Comparison of ENCODE assay signal across 8 mouse cellular contexts in genomic region chr4:117914591-117915442, GRCm38 (mm10). TPM values are rescaled to one million over a fixed set of nuclear protein-coding genes. Genes with fewer than 3 reads are reported as not detected.
DNase-seq lines count a peak whose midpoint lies in the region; ATAC-seq and TF ChIP-seq lines count a peak whose summit lies in the region.

Ipo13 (minus strand) TSS chr4:117914999.

- peaks cover 2% of the 10 kb centered on the region; the same call in 1 of the 2 replicates for H3K79me2 ChIP-seq in heart, adult 2 months (replicated peaks; ENCODE audit: control insufficient read depth, insufficient read depth, low read length)

- DNase-seq in 3134 (ENCODE audit: extremely low read depth, insufficient read length, low spot score): peak; percentile 95
- DNase-seq in adrenal gland, postnatal 36 days: peak; percentile 94 to 95
- peak; percentile 96 to 98 for DNase-seq in heart, adult 2 months
- peak; percentile 90 for DNase-seq in kidney, adult 8-10 months
- DNase-seq in spleen, postnatal 10 days (ENCODE audit: low spot score in 2 of 2): peak; percentile 95 to 100

- peaks cover 37% of the 10 kb centered on the region for H3K4me1 ChIP-seq in embryonic facial prominence, embryonic 13.5 days
- H3K4me1 ChIP-seq in heart, adult 2 months (ENCODE audit: control insufficient read depth, insufficient read depth, low read length): peaks cover 6% of the 10 kb centered on the region
- H3K4me1 ChIP-seq in limb, embryonic 13.5 days: peaks cover 28% of the 10 kb centered on the region
- H3K4me1 ChIP-seq in midbrain, embryonic 16.5 days (ENCODE audit: control insufficient read depth, insufficient read depth, low read length): peaks cover 37% of the 10 kb centered on the region

- TF ChIP-seq CTCF in heart, adult 2 months (IDR thresholded peaks at IDR 0.05): peak; percentile 46

- TF ChIP-seq POLR2A in heart, adult 2 months (IDR thresholded peaks at IDR 0.05; ENCODE audit: insufficient read depth, low read depth, low read length): peak; percentile 87

- intact Hi-C loops in heart, adult 2 months (cut with DNase I): loop anchor here (1.0 kb wide), 1 partner anchor 24 kb away; no protein-coding TSS in a partner anchor

- H3K27ac ChIP-seq in embryonic facial prominence, embryonic 13.5 days: peak within 1 kb of the TSS; percentile 80
- peak within 1 kb of the TSS; percentile 100 for H3K27ac ChIP-seq in heart, adult 2 months
- H3K27ac ChIP-seq in limb, embryonic 13.5 days: peak within 1 kb of the TSS; percentile 75; the same call in 1 of the 2 replicates
- H3K27ac ChIP-seq in midbrain, embryonic 16.5 days (ENCODE audit: low read length): peak within 1 kb of the TSS; percentile 89

- WGBS in embryonic facial prominence, embryonic 13.5 days: under 1% methylated on average over 61 of the region's 61 CpGs
- WGBS in heart, adult 2 months: under 1% methylated on average over 61 of the region's 61 CpGs
- under 1% methylated on average over 61 of the region's 61 CpGs for WGBS in limb, embryonic 13.5 days
- WGBS in midbrain, embryonic 16.5 days: under 1% methylated on average over 60 of the region's 61 CpGs

- peak; percentile 88 for ATAC-seq in embryonic facial prominence, embryonic 13.5 days (ENCODE audit: insufficient number of reproducible peaks, insufficient read depth, low FRiP score, low TSS enrichment, low read depth)
- ATAC-seq in limb, embryonic 13.5 days (ENCODE audit: low FRiP score, low read depth): peak; percentile 95
- peak; percentile 95 for ATAC-seq in midbrain, embryonic 16.5 days

- H3K27me3 ChIP-seq in embryonic facial prominence, embryonic 13.5 days: no peaks in the 10 kb centered on the region
- no peaks in the 10 kb centered on the region for H3K27me3 ChIP-seq in heart, adult 2 months (ENCODE audit: control insufficient read depth, insufficient read depth, low read length)
- no peaks in the 10 kb centered on the region for H3K27me3 ChIP-seq in limb, embryonic 13.5 days
- no peaks in the 10 kb centered on the region for H3K27me3 ChIP-seq in midbrain, embryonic 16.5 days (ENCODE audit: control insufficient read depth, insufficient read depth, low read depth, low read length)

- peak within 1 kb of the TSS; percentile 66 for H3K4me3 ChIP-seq in embryonic facial prominence, embryonic 13.5 days
- peak within 1 kb of the TSS; percentile 98 for H3K4me3 ChIP-seq in heart, adult 2 months
- H3K4me3 ChIP-seq in limb, embryonic 13.5 days: peak within 1 kb of the TSS; percentile 80
- peak within 1 kb of the TSS; percentile 83 for H3K4me3 ChIP-seq in midbrain, embryonic 16.5 days (ENCODE audit: low read depth, low read length)

- peak within 1 kb of the TSS; percentile 84 for H3K9ac ChIP-seq in embryonic facial prominence, embryonic 13.5 days
- H3K9ac ChIP-seq in heart, adult 2 months (ENCODE audit: low read depth, low read length): peak within 1 kb of the TSS; percentile 92
- peak within 1 kb of the TSS; percentile 92 for H3K9ac ChIP-seq in limb, embryonic 13.5 days
- peak within 1 kb of the TSS; percentile 85 for H3K9ac ChIP-seq in midbrain, embryonic 16.5 days (ENCODE audit: low read depth, low read length)

- H3K4me2 ChIP-seq in embryonic facial prominence, embryonic 13.5 days: peak within 1 kb of the TSS; percentile 100
- H3K4me2 ChIP-seq in limb, embryonic 13.5 days (replicated peaks): peak within 1 kb of the TSS; percentile 100
- H3K4me2 ChIP-seq in midbrain, embryonic 16.5 days (ENCODE audit: low read length): peak within 1 kb of the TSS; percentile 99

- H3K36me3 ChIP-seq in embryonic facial prominence, embryonic 13.5 days: peaks cover 26% of the 10 kb centered on the region
- H3K36me3 ChIP-seq in heart, adult 2 months (ENCODE audit: control insufficient read depth, insufficient read depth, low read length): peaks cover 2% of the 10 kb centered on the region; the same call in 1 of the 2 replicates
- peaks cover 27% of the 10 kb centered on the region for H3K36me3 ChIP-seq in limb, embryonic 13.5 days
- peaks cover 2% of the 10 kb centered on the region; the same call in 1 of the 2 replicates for H3K36me3 ChIP-seq in midbrain, embryonic 16.5 days (ENCODE audit: control insufficient read depth, insufficient read depth, low read length)

- TF ChIP-seq EP300 in heart, adult 2 months (IDR thresholded peaks at IDR 0.05; ENCODE audit: insufficient read depth, low read depth, low read length): no peak

- no peaks in the 10 kb centered on the region for H3K9me3 ChIP-seq in embryonic facial prominence, embryonic 13.5 days
- no peaks in the 10 kb centered on the region for H3K9me3 ChIP-seq in limb, embryonic 13.5 days
- H3K9me3 ChIP-seq in midbrain, embryonic 16.5 days (replicated peaks; ENCODE audit: control insufficient read depth, low read length, poor library complexity, severe bottlenecking): no peaks in the 10 kb centered on the region

RNA-seq across cellular contexts. Expression of gene Ipo13, which starts in this region (rescaled TPM):
- 10 to 100 TPM; 41.1 to 45.9 TPM for total RNA-seq in adrenal gland, postnatal 36 days (2021)
- 46.0 and 47.3 TPM in 2 replicates for polyA plus RNA-seq in embryonic facial prominence, embryonic 13.5 days (2015; fragmentation: Nextera tagmentation; extraction: Ambion mirVana)
- 10 to 100 TPM; 60.8 to 68.4 TPM for total RNA-seq in heart, adult 2 months (2021)
- polyA plus RNA-seq in heart, adult 2 months (2012; rRNA removed): 104 and 108 TPM in 2 replicates
- 41.3 and 43.7 TPM in 2 replicates for polyA plus RNA-seq in limb, embryonic 13.5 days (2015; fragmentation: Nextera tagmentation; extraction: Ambion mirVana)
- polyA plus RNA-seq in midbrain, embryonic 16.5 days (2015; fragmentation: Nextera tagmentation; extraction: Ambion mirVana): 66.9 and 69.5 TPM in 2 replicates

Comparison
In these comparisons a context has a peak if more than half of its experiments do, and no peak if none do; other contexts are left out.
1. Peak in every context shown above with its lines: DNase-seq, ATAC-seq, H3K4me3 ChIP-seq and H3K27ac ChIP-seq.